Mouse (Mus musculus) colon, adult 2 months (tissue): ENCODE results near the gene Immt. TPM values are rescaled to one million over a fixed set of nuclear protein-coding genes. Genes with fewer than 3 reads are reported as not detected.

Experiments used
- polyA plus RNA-seq: library from polyadenylated mRNA; depleted of rRNA; stranded (reverse); fragments of >200 nt; gene quantifications from 2 replicates; pipeline ENCODE4 v1.2.3, GENCODE M21; 2012; rRNA removed

Gene Immt
- polyA plus RNA-seq: 55.7 and 56.5 TPM in 2 replicates

GRCm38 (mm10) chr6:71830690-71831580 is at the start of gene Immt:
Gene Immt, plus strand, starts transcription at chr6:71831331.

GRCm38 (mm10) chr6:71826869-71827268 is 4.3 kb upstream of the Immt start, which contains the start of gene Mrpl35:
Gene Mrpl35, minus strand, starts transcription at chr6:71826969.

GRCm38 (mm10) chr6:71908481-71909381 is 77.6 kb downstream of the Immt start, which contains the start of the genes Ptcd3 and Polr1a:
Gene Ptcd3, minus strand, starts transcription at chr6:71908750.
Gene Polr1a, plus strand, starts transcription at chr6:71909053.

Other genes with a start within 250 kb of the Immt start
- gene Kdm3a, start 198.3 kb upstream of the Immt start, polyA plus RNA-seq: 6.2 and 8.7 TPM in 2 replicates
- gene Reep1, start 123.8 kb upstream of the Immt start, polyA plus RNA-seq: 1.8 and 2.0 TPM in 2 replicates
- 3.4 and 4.7 TPM in 2 replicates for gene Mrpl35, start 4.4 kb upstream of the Immt start, polyA plus RNA-seq
- gene Ptcd3, start 77.4 kb downstream of the Immt start, polyA plus RNA-seq: 4.5 and 6.2 TPM in 2 replicates
- gene Polr1a, start 77.7 kb downstream of the Immt start, polyA plus RNA-seq: 7.0 and 9.3 TPM in 2 replicates